8 mouse cellular contexts compared by ENCODE assay signal in genomic region chr10:62601053-62601791, GRCm38 (mm10). TPM values are rescaled to one million over a fixed set of nuclear protein-coding genes. Genes with fewer than 3 reads are reported as not detected.
DNase-seq lines count a peak whose midpoint lies in the region; ATAC-seq and TF ChIP-seq lines count a peak whose summit lies in the region.

No protein-coding gene starts in this region.

- no peak for ATAC-seq in lung, embryonic 15.5 days (ENCODE audit: borderline replicate concordance, extremely low read depth, low FRiP score, low TSS enrichment)
- ATAC-seq in heart, embryonic 16.5 days (replicated peaks; ENCODE audit: extremely low read depth, insufficient read depth, low FRiP score) = no peak

- H3K79me2 ChIP-seq in macrophage (ENCODE audit: inconsistent target) = peaks cover 55% of the 10 kb centered on the region

- H3K27me3 ChIP-seq in lung, embryonic 15.5 days = no peaks in the 10 kb centered on the region
- H3K27me3 ChIP-seq in heart, embryonic 16.5 days (ENCODE audit: control insufficient read depth, insufficient read depth, low read length) = no peaks in the 10 kb centered on the region

- no peak for TF ChIP-seq CTCF in bone marrow, adult 2 months (IDR thresholded peaks at IDR 0.05; ENCODE audit: control insufficient read depth, insufficient read depth, low read length)

- DNase-seq in lung, postnatal 10 days = no peak
- no peak for DNase-seq in adrenal gland, postnatal 14 days
- DNase-seq in cerebellum, adult 11 months = no peak
- DNase-seq in urinary bladder, postnatal 14 days (ENCODE audit: low spot score) = no peak

- TF ChIP-seq POLR2A in bone marrow, adult 2 months (IDR thresholded peaks at IDR 0.05; ENCODE audit: borderline replicate concordance, control insufficient read depth, low read depth, low read length) = no peak

- H3K27ac ChIP-seq in lung, embryonic 15.5 days = no peak overlapping the region
- H3K27ac ChIP-seq in bone marrow, adult 2 months (ENCODE audit: control insufficient read depth, insufficient read depth, low read depth, low read length, poor library complexity) = no peak overlapping the region
- no peak overlapping the region for H3K27ac ChIP-seq in heart, embryonic 16.5 days (ENCODE audit: low read length)
- H3K27ac ChIP-seq in macrophage = peak overlapping the region; percentile 48

- H3K36me3 ChIP-seq in lung, embryonic 15.5 days = peaks cover 6% of the 10 kb centered on the region
- peaks cover 11% of the 10 kb centered on the region for H3K36me3 ChIP-seq in heart, embryonic 16.5 days (ENCODE audit: control insufficient read depth, insufficient read depth)
- H3K36me3 ChIP-seq in macrophage (ENCODE audit: inconsistent target) = peaks cover 10% of the 10 kb centered on the region; the same call in 1 of the 2 replicates

- 9% methylated on average over 20 of the region's 20 CpGs for whole genome bisulfite sequencing in lung, embryonic 15.5 days
- 8% methylated on average over 20 of the region's 20 CpGs for WGBS in bone marrow, adult 2 months
- 9% methylated on average over 20 of the region's 20 CpGs for WGBS in heart, embryonic 16.5 days
- 11% methylated on average over 20 of the region's 20 CpGs for WGBS in macrophage (ENCODE audit: missing documents)

- H3K4me1 ChIP-seq in lung, embryonic 15.5 days = peaks cover 14% of the 10 kb centered on the region
- no peaks in the 10 kb centered on the region; the same call in 1 of the 2 replicates for H3K4me1 ChIP-seq in bone marrow, adult 2 months (ENCODE audit: control insufficient read depth, insufficient read depth, low read length)
- H3K4me1 ChIP-seq in heart, embryonic 16.5 days (ENCODE audit: control insufficient read depth, insufficient read depth, low read length) = peaks cover 12% of the 10 kb centered on the region

- H3K4me2 ChIP-seq in lung, embryonic 15.5 days = peak overlapping the region; percentile 92
- H3K4me2 ChIP-seq in heart, embryonic 16.5 days (ENCODE audit: low read depth, low read length) = peak overlapping the region; percentile 82

- no peaks in the 10 kb centered on the region for H3K9me3 ChIP-seq in lung, embryonic 15.5 days
- no peaks in the 10 kb centered on the region for H3K9me3 ChIP-seq in heart, embryonic 16.5 days (replicated peaks; ENCODE audit: control insufficient read depth, low read length)

- peak overlapping the region; percentile 78 for H3K9ac ChIP-seq in lung, embryonic 15.5 days
- H3K9ac ChIP-seq in heart, embryonic 16.5 days (ENCODE audit: low read length) = peak overlapping the region; percentile 85

- peak overlapping the region; percentile 96 for H3K4me3 ChIP-seq in lung, embryonic 15.5 days
- H3K4me3 ChIP-seq in bone marrow, adult 2 months (replicated peaks; ENCODE audit: control insufficient read depth, low read depth, low read length) = peak overlapping the region; percentile 75
- H3K4me3 ChIP-seq in heart, embryonic 16.5 days (ENCODE audit: low read length) = peak overlapping the region; percentile 96
- H3K4me3 ChIP-seq in macrophage (ENCODE audit: inconsistent target) = peak overlapping the region; percentile 88

RNA-seq across cellular contexts. Expression of gene Ddx21, which starts 0.9 kb away (rescaled TPM):
- 18.7 and 19.6 TPM in 2 replicates for polyA plus RNA-seq in lung, embryonic 15.5 days (2015; fragmentation: Nextera tagmentation; extraction: Ambion mirVana)
- polyA plus RNA-seq in bone marrow, adult 2 months (2011; ENCODE audit: insufficient read depth, insufficient read length, low replicate concordance, missing spikeins) = 22.0 and 36.6 TPM in 2 replicates
- 11.0 and 13.4 TPM in 2 replicates for polyA plus RNA-seq in heart, embryonic 16.5 days (2015; fragmentation: Nextera tagmentation; extraction: Ambion mirVana)
- total RNA-seq in macrophage (2018; cell fraction: chromatin; rRNA removed) = 10 to 100 TPM; 27.9 to 70.6 (median 47.1) TPM
- total RNA-seq in macrophage (2018; cell fraction: cytosol; rRNA removed) = 10 to 100 TPM; 36.1 to 51.8 (median 44.6) TPM
- total RNA-seq in macrophage (2018; cell fraction: nucleus; rRNA removed) = 10 to 100 TPM; 26.7 to 82.6 (median 41.2) TPM
- 29.8 to 93.3 TPM (median 43.4 TPM) in 3 replicates for polyA plus RNA-seq in macrophage (2018)
- total RNA-seq in adrenal gland, postnatal 14 days (2021) = 74.2 and 78.8 TPM in 2 replicates

RNA-seq across cellular contexts. Expression of gene Kif1bp, which starts 23.0 kb away (rescaled TPM):
- polyA plus RNA-seq in lung, embryonic 15.5 days (2015; fragmentation: Nextera tagmentation; extraction: Ambion mirVana) = 34.2 and 36.5 TPM in 2 replicates
- polyA plus RNA-seq in bone marrow, adult 2 months (2011; ENCODE audit: insufficient read depth, insufficient read length, low replicate concordance, missing spikeins) = 6.1 TPM in 2 replicates
- 28.5 and 29.1 TPM in 2 replicates for polyA plus RNA-seq in heart, embryonic 16.5 days (2015; fragmentation: Nextera tagmentation; extraction: Ambion mirVana)
- total RNA-seq in macrophage (2018; cell fraction: chromatin; rRNA removed) = 10 to 100 TPM; 10.3 to 50.0 (median 30.8) TPM
- 10 to 100 TPM; 20.0 to 34.5 (median 29.5) TPM for total RNA-seq in macrophage (2018; cell fraction: cytosol; rRNA removed)
- 10 to 100 TPM; 13.1 to 38.8 (median 23.5) TPM for total RNA-seq in macrophage (2018; cell fraction: nucleus; rRNA removed)
- polyA plus RNA-seq in macrophage (2018) = 28.5 to 32.9 TPM (median 28.8 TPM) in 3 replicates
- total RNA-seq in adrenal gland, postnatal 14 days (2021) = 34.8 and 38.5 TPM in 2 replicates

RNA-seq across cellular contexts. Expression of gene Ddx50, which starts 49.8 kb away (rescaled TPM):
- 119 and 126 TPM in 2 replicates for polyA plus RNA-seq in lung, embryonic 15.5 days (2015; fragmentation: Nextera tagmentation; extraction: Ambion mirVana)
- polyA plus RNA-seq in bone marrow, adult 2 months (2011; ENCODE audit: insufficient read depth, insufficient read length, low replicate concordance, missing spikeins) = 29.3 and 48.0 TPM in 2 replicates
- 90.0 and 99.9 TPM in 2 replicates for polyA plus RNA-seq in heart, embryonic 16.5 days (2015; fragmentation: Nextera tagmentation; extraction: Ambion mirVana)
- 100 to 1,000 TPM; 101 to 362 (median 266) TPM for total RNA-seq in macrophage (2018; cell fraction: chromatin; rRNA removed)
- 10 to 100 TPM; 27.7 to 57.3 (median 42.6) TPM for total RNA-seq in macrophage (2018; cell fraction: cytosol; rRNA removed)
- 100 to 1,000 TPM in 24 of 26 experiments, 10 to 100 TPM in 2; 89.4 to 238 (median 144) TPM for total RNA-seq in macrophage (2018; cell fraction: nucleus; rRNA removed)
- 43.9 to 56.0 TPM (median 44.3 TPM) in 3 replicates for polyA plus RNA-seq in macrophage (2018)
- total RNA-seq in adrenal gland, postnatal 14 days (2021) = 107 and 121 TPM in 2 replicates
